Mouse (Mus musculus): ENCODE results near the gene Abcg1. TPM values are rescaled to one million over a fixed set of nuclear protein-coding genes. Genes with fewer than 3 reads are reported as not detected.
A peak's percentile ranks its signal among the peaks of the same experiment; 100 is the strongest.

Abcg1 gene
- polyA plus RNA-seq, 1 experiment from 2014 or later, result 3.4 TPM

GRCm38 (mm10) chr17:31058745-31059085, 1.2 kb downstream of the Abcg1 start:
- H3K27me3 ChIP-seq (replicated peaks; ENCODE audit: control insufficient read depth, insufficient read depth, low read length), result peaks cover 35% of the 10 kb centered on the region
- 0 out of 2 replicates have a peak, but pooled peaks cover under 1% of the 10 kb centered on the region for H3K9me3 ChIP-seq (ENCODE audit: control insufficient read depth)
- 4% methylated on average over 13 of the region's 13 CpGs for WGBS
- ATAC-seq, result no peak
- no peak overlapping the region for H3K9ac ChIP-seq (ENCODE audit: low read depth, low read length)
- no peak overlapping the region for H3K27ac ChIP-seq (ENCODE audit: low read depth, low read length)
- no peak for TF ChIP-seq CTCF (IDR thresholded peaks at IDR 0.05; ENCODE audit: low read depth)
- no peaks in the 10 kb centered on the region for H3K4me1 ChIP-seq (replicated peaks; ENCODE audit: control insufficient read depth, insufficient read depth, low read length)
- H3K4me2 ChIP-seq (replicated peaks; ENCODE audit: low read depth), result peak overlapping the region; percentile 77
- H3K36me3 ChIP-seq (ENCODE audit: control insufficient read depth, insufficient read depth), result no peaks in the 10 kb centered on the region
- peak overlapping the region; percentile 45 for H3K4me3 ChIP-seq (ENCODE audit: low read depth, low read length)

GRCm38 (mm10) chr17:31060196-31060587, 2.7 kb downstream of the Abcg1 start:
- H3K9ac ChIP-seq (ENCODE audit: low read depth, low read length), result no peak overlapping the region
- H3K4me2 ChIP-seq (replicated peaks; ENCODE audit: low read depth), result no peak overlapping the region
- peaks cover 4% of the 10 kb centered on the region; the same call in 1 of the 2 replicates for H3K36me3 ChIP-seq (ENCODE audit: control insufficient read depth, insufficient read depth)
- H3K4me3 ChIP-seq (ENCODE audit: low read depth, low read length), result no peak overlapping the region
- TF ChIP-seq CTCF (IDR thresholded peaks at IDR 0.05; ENCODE audit: low read depth), result no peak
- H3K9me3 ChIP-seq (ENCODE audit: control insufficient read depth), result no peaks in the 10 kb centered on the region
- H3K27me3 ChIP-seq (replicated peaks; ENCODE audit: control insufficient read depth, insufficient read depth, low read length), result peaks cover 35% of the 10 kb centered on the region
- ATAC-seq, result no peak
- H3K27ac ChIP-seq (ENCODE audit: low read depth, low read length), result no peak overlapping the region
- H3K4me1 ChIP-seq (replicated peaks; ENCODE audit: control insufficient read depth, insufficient read depth, low read length), result no peaks in the 10 kb centered on the region
- WGBS, result 54% methylated on average over 4 of the region's 4 CpGs

DNA sequence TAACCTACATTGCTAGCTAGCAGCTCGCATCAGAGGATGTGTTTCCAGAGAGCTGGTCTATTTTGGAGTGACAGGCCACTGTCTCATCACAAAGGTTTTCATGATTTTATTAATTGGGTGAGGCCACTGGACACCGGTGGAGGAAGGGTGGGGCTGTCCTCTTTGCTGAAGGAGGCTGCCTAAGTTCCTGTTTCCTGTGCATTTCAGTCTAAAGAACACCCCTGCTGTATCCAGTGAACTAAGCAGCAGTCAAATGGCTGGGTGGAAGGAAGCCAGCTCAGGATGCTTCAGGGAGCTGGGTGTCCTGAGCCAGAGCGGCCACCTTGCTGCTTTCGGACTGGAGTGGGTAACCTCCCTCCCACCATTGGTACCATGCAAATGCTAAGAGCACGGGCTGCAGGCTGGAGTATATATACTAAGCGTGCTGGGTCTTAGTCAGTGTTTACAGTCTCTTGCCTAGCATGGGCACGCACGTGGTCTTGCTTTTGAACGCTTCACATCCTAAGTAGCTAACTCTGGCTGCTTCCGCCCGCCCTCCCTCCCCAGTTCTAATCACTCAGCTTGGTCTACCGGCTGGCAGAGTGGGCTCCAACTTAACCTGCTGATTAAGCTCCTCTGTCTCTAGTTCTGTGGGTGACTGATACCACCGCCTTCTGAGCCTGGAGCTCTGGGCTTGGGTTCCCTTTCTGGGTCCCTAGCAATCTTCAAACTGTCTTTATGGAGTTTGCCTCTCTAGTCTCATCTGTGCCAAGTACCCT, 3.3 kb downstream of the Abcg1 start:
- no peak for ATAC-seq
- H3K4me3 ChIP-seq (ENCODE audit: low read depth, low read length), result no peak overlapping the region
- H3K27me3 ChIP-seq (replicated peaks; ENCODE audit: control insufficient read depth, insufficient read depth, low read length), result peaks cover 35% of the 10 kb centered on the region
- peaks cover 4% of the 10 kb centered on the region; the same call in 1 of the 2 replicates for H3K36me3 ChIP-seq (ENCODE audit: control insufficient read depth, insufficient read depth)
- H3K9me3 ChIP-seq (ENCODE audit: control insufficient read depth), result no peaks in the 10 kb centered on the region
- 54% methylated on average over 13 of the region's 13 CpGs for WGBS
- TF ChIP-seq CTCF (IDR thresholded peaks at IDR 0.05; ENCODE audit: low read depth), result no peak
- no peak overlapping the region for H3K4me2 ChIP-seq (replicated peaks; ENCODE audit: low read depth)
- H3K27ac ChIP-seq (ENCODE audit: low read depth, low read length), result no peak overlapping the region
- no peaks in the 10 kb centered on the region for H3K4me1 ChIP-seq (replicated peaks; ENCODE audit: control insufficient read depth, insufficient read depth, low read length)
- no peak overlapping the region for H3K9ac ChIP-seq (ENCODE audit: low read depth, low read length)

DNA sequence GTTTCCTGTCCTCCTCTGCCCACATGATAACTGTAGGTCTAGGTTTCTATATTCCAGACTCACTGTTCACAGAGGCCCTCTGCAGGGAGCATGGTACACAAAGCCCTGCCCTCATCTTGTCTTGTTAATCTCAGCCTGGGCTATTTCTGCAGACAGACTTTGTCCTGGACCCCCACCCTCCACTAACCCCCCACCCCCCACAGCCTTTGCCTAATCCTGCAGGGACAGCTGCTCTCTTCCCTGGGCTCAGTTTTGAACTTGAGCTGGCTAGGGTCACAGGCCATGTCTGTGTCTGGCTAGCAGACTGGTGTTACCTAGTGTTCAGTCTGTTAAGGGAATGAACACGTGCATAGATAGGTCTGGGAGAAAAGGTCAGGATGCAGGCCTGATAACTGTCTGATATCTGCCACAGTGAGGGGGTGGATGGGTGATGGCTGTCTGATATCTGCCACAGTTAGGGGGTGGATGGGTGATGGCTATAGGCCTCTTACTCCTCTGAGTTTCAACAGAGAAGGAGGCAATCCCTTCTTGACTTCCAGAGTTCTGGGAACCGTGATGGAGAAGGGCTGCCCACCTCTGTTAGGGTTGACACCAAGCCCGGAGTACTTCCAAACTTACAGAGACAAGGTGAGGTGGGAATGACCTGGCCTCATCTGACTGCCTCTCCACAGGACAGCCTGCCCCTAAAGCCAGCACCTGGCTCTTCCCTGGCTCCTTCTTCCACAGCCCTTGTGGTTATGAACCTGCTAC, 4.0 kb downstream of the Abcg1 start:
- 65% methylated on average over 3 of the region's 3 CpGs for WGBS
- Histone ChIP-seq H3K4me3 (ENCODE audit: low read depth, low read length) (no peak overlapping the region), H3K9me3 (ENCODE audit: control insufficient read depth) (no peaks in the 10 kb centered on the region), H3K4me2 (replicated peaks; ENCODE audit: low read depth) (no peak overlapping the region), H3K4me1 (replicated peaks; ENCODE audit: control insufficient read depth, insufficient read depth, low read length) (no peaks in the 10 kb centered on the region), H3K27ac (ENCODE audit: low read depth, low read length) (no peak overlapping the region), H3K27me3 (replicated peaks; ENCODE audit: control insufficient read depth, insufficient read depth, low read length) (peaks cover 35% of the 10 kb centered on the region), H3K36me3 (ENCODE audit: control insufficient read depth, insufficient read depth) (peaks cover 4% of the 10 kb centered on the region; the same call in 1 of the 2 replicates), H3K9ac (ENCODE audit: low read depth, low read length) (no peak overlapping the region)
- no peak for ATAC-seq
- no peak for TF ChIP-seq CTCF (IDR thresholded peaks at IDR 0.05; ENCODE audit: low read depth)

GRCm38 (mm10) chr17:31066058-31066457, 8.6 kb downstream of the Abcg1 start:
- Histone ChIP-seq H3K9me3 (ENCODE audit: control insufficient read depth) (no peaks in the 10 kb centered on the region), H3K4me1 (replicated peaks; ENCODE audit: control insufficient read depth, insufficient read depth, low read length) (no peaks in the 10 kb centered on the region), H3K36me3 (ENCODE audit: control insufficient read depth, insufficient read depth) (peaks cover 4% of the 10 kb centered on the region; the same call in 1 of the 2 replicates), H3K4me3 (ENCODE audit: low read depth, low read length) (no peak overlapping the region), H3K27me3 (replicated peaks; ENCODE audit: control insufficient read depth, insufficient read depth, low read length) (no peaks in the 10 kb centered on the region), H3K9ac (ENCODE audit: low read depth, low read length) (no peak overlapping the region), H3K4me2 (replicated peaks; ENCODE audit: low read depth) (no peak overlapping the region), H3K27ac (ENCODE audit: low read depth, low read length) (no peak overlapping the region)
- no peak for TF ChIP-seq CTCF (IDR thresholded peaks at IDR 0.05; ENCODE audit: low read depth)
- ATAC-seq, result no peak
- 47% methylated on average over 6 of the region's 6 CpGs for WGBS

- Histone ChIP-seq H3K27me3 (replicated peaks; ENCODE audit: control insufficient read depth, insufficient read depth, low read length) (no peaks in the 10 kb centered on the region), H3K27ac (ENCODE audit: low read depth, low read length) (no peak overlapping the region), H3K4me1 (replicated peaks; ENCODE audit: control insufficient read depth, insufficient read depth, low read length) (no peaks in the 10 kb centered on the region), H3K9ac (ENCODE audit: low read depth, low read length) (no peak overlapping the region), H3K36me3 (ENCODE audit: control insufficient read depth, insufficient read depth) (peaks cover 4% of the 10 kb centered on the region; the same call in 1 of the 2 replicates), H3K4me3 (ENCODE audit: low read depth, low read length) (no peak overlapping the region), H3K4me2 (replicated peaks; ENCODE audit: low read depth) (no peak overlapping the region), H3K9me3 (ENCODE audit: control insufficient read depth) (no peaks in the 10 kb centered on the region)
- peak; percentile 84 for ATAC-seq
- 51% methylated on average over 11 of the region's 11 CpGs for WGBS
- TF ChIP-seq CTCF (IDR thresholded peaks at IDR 0.05; ENCODE audit: low read depth), result no peak
Measured at GRCm38 (mm10) chr17:31067051-31067450, 9.6 kb downstream of the Abcg1 start.

Data from intestine, postnatal 0 days (tissue).